Mouse (Mus musculus): Measurements from ENCODE around the gene Barx1. TPM values are rescaled to one million over a fixed set of nuclear protein-coding genes. Genes with fewer than 3 reads are reported as not detected.

Barx1 gene
- polyA plus RNA-seq (2017; shearing (Covaris generic)), result not detected

DNA sequence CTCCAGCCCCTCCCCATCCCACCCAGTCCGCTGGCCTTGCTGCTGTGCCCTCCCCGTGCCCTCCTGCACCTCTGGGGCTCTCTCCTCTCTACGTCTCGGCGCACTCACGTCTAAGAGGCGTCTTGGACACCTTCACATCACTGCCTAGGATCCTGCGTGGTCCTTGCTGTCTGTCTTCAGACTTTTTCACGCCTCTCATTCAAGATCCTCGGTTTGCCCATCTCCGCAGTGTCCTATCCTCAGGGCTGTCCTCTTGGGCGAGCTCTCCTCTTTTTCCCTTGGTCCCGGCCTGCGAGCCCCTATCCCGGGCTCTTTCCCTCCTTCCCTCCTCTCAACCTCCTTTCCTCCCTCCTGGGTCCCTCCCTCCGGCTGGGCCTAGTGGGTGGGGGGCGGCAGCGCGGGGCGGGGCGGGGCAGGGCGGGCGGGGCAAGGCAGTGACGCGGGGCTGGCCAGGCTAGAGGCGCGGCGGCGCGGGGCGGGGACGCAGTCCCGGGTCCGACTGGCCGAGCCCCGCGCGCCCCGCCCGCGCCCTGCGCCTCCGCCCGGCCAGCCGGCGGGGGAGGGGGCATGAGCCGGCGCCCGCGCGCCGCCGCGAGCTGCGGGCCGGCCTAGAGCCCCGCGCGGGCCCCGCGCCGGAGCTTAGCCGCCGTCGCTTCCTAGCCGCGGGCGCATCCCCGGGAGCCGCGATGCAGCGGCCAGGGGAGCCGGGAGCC, at the start of gene Barx1:
Gene Barx1, plus strand, starts transcription at position 568 of the 713 bp plus-strand sequence.

DNA sequence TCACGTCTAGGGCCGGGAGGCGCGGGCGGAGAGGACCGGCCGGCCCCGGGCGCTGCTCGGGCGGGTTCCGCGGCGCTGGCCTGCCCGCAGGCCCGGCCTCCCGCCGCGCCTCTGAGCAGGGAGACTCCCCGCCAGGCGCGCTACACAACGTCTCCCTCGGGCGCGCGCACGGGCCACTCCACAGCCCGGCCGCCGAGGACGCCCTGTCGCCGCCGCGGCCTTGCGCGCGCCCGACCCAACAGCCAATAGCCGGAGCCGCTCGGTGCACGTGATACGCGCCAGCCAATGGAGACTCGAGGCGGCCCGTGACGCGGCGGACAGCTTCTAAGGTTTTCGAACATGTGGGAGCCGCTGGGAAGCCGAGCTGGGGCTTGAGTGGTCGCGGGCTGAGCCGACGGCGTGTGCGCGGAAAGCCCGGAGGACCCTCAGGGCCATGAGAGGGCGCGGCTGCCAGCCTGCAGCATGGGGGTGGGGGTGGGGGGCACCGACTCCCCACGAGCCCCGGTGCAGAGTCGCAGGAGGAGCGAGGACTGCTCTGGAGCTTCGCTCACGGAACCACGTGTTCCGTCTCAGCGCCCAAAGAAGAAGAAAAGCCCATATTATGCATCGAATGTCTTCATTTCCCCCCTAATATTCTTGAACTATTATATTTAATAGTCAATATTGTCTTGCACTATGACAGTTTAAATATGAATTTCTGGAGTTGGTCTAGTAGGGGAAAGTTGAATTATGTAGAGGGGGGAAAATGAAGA, 37.2 kb upstream of the Barx1 start, which contains the start of gene Ptpdc1:
Gene Ptpdc1, minus strand, starts transcription at position 232 of the 752 bp plus-strand sequence.

Other genes with a start within 250 kb of the Barx1 start
- gene Zfp169, start 149.5 kb upstream of the Barx1 start, polyA plus RNA-seq (2017; shearing (Covaris generic)), result 14.4 TPM
- gene A830005F24Rik, start 149.4 kb upstream of the Barx1 start, polyA plus RNA-seq (2017; shearing (Covaris generic)), result 1.8 TPM
- gene Ptpdc1, start 37.3 kb upstream of the Barx1 start, polyA plus RNA-seq (2017; shearing (Covaris generic)), result 4.4 TPM
- 20.5 TPM for gene Phf2, start 208.1 kb downstream of the Barx1 start, polyA plus RNA-seq (2017; shearing (Covaris generic))